Mouse (Mus musculus): ENCODE results near the gene Spaca4.

Spaca4 gene

DNA sequence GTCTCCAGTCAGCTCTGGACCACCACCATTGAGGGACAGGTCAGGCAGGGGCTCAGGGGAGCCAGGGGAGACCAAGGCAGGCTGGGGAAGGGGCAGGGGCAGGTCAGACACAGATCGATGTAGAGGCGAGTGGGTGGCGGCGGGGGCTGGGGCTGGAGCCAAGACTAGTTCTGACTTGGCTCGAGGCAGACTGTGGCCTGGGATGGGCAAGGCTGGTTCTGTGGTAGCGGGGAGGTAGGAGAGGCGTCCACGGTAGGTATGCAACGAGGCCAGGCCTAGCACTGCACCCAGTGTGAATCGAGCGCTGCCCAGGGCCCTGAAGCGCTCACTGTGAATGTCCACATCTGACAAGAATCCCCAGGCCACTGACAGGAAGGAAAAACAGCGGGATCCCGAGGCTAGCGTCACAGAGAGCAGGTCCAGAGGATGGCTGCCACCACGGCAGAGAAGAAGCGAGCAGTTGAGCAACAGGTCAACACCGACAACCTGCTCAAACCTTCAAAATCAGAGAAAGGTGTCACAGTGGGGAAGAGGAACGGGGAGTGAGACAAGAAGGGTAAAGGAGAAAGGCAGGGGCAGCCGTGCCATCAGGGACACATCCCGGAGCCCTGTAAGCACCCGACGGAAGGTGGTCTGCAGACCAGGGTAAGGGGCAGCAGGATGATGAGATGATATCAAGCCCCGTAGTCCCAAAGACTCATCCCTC lies 14.1 kb downstream of the Spaca4 start:
- DNase-seq = no peak

DNA sequence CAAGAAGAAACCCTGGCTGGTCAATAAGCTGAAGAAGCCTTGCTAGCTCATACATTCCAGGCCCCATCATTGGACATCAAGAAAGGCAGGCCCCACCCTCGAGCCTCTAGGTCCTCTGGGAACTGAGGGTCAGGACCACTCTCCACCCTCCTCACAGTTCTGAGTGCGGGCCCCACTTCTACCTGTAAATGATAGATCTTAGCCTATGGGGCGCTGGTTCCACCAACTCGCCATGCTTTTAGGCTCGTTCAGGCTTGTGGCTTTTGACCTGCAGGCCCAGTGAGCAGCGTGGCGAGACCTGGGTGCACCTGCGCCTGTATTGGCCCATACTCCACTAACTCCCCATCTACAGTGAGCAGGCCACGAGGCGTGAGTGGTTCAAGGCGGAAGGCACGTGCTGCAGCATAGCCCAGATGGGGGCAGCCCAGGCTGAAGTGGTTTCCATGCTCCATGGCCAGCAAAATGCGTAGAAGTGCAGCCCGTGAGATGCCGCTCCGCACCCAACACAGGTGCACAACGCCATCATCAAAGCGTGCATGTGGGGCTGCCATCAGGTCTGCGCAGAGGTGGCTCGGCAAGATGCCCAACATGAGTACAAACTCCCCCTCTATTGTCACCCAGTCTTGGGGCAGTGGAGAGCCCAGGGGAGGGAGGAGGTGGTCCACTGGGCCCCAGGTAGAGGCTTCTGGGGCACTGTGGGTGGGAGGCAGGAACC lies 15.0 kb downstream of the Spaca4 start:
- no peak for DNase-seq

GRCm38 (mm10) chr7:45709677-45710355 lies 15.8 kb downstream of the Spaca4 start:
- no peak for DNase-seq

DNA sequence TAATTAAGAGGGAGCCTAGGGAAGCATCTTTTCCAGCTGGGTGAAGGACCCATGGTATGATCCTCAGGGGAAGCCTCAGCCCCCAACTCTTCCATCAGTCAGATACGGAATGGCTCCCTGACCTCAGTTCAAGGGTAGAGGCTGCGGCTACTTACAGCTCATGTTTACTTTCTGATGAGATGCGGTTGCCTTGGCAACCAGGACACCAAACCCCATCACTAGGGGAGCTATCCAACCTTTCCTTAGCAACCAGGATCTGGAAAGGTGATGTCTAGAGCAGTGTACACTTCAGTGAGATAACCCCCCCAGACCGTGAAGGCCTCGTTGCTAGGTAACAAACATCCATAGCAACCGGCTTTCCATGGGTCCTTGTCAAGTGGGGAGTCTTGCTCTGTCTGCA lies 16.6 kb downstream of the Spaca4 start:
- no peak for DNase-seq

DNA sequence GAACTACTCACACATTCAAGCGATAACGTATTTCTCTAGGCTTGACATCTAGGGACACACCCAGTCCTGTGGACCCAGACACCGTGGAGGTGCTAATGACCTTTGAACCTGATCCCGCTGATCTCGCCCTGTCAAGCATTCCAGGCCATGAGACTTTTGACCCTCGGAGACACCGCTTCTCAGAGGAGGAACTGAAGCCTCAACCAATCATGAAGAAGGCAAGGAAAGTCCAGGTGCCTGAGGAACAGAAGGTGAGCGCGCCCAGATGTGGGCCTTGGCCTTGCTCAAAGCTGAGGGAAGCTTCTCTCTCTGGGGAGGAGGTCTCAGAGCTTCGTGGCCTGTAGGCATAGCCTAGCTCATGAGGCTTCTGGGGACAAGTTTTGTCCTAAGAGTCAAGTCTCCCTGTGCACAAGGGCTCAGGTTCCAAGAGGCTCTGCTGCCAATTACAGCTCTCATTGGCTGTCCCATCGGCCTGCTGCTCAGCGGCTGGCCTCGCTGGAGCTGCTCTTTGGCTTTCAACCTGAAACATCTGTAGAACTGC lies 17.3 kb downstream of the Spaca4 start:
- DNase-seq = no peak

GRCm38 (mm10) chr7:45707375-45707967 lies 18.1 kb downstream of the Spaca4 start:
- peak; percentile 86 for DNase-seq

- DNase-seq = peak; percentile 91
These were observed 18.8 kb downstream of the Spaca4 start for GRCm38 (mm10) chr7:45706721-45707241.

GRCm38 (mm10) chr7:45705873-45706281 lies 19.7 kb downstream of the Spaca4 start:
- peak; percentile 62 for DNase-seq

- DNase-seq = no peak
These were observed 20.2 kb downstream of the Spaca4 start for GRCm38 (mm10) chr7:45705443-45705864.

DNA sequence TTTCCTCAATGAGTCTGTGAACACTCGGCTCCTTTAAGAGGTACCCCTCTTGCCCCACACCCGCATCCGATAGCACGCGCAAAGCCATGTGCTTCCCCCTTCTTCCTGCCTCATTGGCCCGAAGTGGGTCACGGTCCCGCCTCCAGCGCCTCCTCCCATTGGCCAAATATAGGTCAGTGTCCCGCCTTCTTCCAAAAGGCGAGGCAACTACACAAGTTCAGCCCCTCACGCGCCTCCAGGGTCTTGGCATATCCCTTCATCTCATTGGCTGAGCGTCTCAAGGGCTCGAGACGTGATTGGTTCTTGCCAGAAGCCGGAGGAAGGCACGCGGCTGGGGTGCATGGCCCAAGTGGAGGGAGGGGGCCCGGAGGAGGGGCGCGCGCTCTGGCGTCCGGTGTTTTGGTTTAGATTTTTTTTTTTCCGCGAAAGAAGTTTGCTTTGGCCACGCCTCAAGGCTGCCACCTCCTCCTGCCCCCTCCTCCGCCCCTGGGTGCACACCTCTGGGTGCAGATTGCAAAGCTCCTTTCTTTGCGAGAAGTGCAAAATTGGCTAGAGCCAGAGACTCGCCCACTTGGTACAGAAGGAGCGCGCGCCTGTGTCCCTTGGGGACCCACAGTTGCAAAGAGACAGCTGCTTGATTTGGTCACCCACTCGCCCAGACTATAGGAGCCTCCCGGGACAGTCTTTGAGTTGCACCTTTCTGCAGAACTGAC lies 20.7 kb downstream of the Spaca4 start, which contains the start of gene Dbp:
Gene Dbp, plus strand, starts transcription at position 359 of the 713 bp plus-strand sequence.
- DNase-seq = peak; percentile 95

DNA sequence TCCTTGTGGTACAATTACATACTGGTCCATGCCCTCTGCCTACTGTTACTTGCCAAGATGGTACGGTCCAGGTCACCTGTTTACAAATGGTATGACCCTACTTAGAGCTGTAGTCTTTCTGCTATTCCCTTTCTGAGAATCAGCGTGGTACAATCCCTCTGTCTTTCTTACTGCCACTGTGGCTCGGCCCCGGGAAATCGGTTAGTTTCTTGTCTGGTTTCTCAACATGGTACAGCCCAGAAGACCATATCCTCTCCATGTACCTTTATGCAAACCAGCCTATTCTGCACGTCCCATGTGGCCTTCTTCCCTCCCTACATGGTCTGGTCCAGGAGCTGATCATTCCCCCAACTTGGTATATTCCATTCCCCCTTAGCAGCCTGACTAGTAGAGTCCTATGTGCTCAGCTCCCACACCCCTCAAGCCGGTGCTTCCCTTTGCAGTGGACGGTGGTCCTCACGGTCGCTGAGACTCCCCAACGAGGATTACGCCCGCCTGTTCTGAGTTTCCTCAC lies 21.5 kb downstream of the Spaca4 start:
- DNase-seq = peak; percentile 52

DNA sequence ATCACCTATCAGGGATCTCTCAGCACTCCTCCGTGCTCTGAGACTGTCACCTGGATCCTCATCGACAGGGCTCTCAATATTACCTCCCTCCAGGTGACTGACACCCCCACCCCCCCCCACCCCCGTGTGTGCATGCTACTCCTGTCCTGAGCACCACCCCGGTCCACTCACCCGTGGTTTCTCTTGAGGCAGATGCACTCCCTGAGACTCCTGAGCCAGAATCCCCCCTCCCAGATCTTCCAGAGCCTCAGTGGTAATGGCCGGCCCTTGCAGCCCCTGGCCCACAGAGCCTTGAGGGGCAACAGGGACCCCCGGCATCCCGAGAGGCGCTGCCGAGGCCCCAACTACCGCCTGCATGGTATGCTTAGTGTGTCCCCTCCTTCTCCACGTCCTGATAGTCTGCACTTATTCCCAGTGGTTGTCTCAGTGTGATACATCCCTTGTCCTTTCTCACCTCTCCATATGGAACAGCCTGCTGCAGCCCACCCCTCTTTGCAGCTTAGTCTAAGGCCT lies 22.0 kb downstream of the Spaca4 start:
- DNase-seq = no peak

DNA sequence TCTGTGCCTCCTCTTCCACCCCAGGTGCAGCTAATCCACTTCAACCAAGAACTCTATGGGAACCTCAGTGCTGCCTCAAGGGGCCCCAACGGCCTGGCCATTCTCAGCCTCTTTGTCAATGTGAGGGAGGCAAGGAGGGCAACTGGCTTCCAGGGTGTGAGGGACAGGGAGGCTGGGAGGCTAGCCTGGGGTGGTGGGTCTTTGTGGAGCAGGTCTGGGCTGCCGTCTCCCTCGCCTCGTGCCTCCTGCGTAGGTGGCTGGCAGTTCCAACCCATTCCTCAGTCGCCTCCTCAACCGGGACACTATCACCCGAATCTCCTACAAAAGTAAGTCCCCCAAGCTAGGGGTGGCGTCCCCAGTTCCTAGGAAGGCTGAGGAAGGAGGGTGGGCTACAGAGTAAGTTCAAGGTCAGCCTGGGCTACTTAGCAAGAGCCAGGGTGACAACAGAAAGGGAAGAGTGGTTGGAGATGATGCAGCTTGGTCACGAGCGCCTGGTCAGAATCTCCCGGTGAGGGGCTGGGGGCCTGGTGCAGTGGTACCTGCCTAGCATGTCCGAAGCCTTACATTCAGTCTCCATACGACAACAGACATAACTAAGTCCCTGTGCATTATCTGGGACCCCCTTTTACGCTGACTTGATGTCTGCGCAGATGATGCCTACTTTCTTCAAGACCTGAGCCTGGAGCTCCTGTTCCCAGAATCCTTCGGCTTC lies 22.6 kb downstream of the Spaca4 start:
- no peak for DNase-seq

- no peak for DNase-seq
These were observed 23.3 kb downstream of the Spaca4 start for GRCm38 (mm10) chr7:45702316-45702715.

- DNase-seq = no peak
These were observed 24.0 kb downstream of the Spaca4 start for GRCm38 (mm10) chr7:45701607-45702006.

DNA sequence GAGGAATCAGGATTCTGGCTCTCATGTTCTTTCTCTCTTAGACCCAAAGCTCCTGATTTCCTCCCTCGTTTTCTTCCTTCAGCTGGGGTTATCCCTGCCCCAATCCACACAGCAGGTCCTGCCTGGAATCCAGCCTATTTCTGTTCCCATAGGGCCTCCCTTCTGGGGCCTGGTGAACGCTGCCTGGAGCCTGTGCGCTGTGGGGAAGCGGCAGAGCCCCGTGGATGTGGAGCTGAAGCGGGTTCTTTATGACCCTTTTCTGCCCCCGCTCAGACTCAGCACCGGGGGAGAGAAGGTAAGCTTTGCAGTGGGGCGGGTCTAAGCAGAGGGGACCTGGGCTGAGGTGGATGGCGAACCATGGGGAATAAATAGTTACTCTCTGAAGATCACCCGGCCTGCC lies 24.5 kb downstream of the Spaca4 start:
- DNase-seq = no peak

DNA sequence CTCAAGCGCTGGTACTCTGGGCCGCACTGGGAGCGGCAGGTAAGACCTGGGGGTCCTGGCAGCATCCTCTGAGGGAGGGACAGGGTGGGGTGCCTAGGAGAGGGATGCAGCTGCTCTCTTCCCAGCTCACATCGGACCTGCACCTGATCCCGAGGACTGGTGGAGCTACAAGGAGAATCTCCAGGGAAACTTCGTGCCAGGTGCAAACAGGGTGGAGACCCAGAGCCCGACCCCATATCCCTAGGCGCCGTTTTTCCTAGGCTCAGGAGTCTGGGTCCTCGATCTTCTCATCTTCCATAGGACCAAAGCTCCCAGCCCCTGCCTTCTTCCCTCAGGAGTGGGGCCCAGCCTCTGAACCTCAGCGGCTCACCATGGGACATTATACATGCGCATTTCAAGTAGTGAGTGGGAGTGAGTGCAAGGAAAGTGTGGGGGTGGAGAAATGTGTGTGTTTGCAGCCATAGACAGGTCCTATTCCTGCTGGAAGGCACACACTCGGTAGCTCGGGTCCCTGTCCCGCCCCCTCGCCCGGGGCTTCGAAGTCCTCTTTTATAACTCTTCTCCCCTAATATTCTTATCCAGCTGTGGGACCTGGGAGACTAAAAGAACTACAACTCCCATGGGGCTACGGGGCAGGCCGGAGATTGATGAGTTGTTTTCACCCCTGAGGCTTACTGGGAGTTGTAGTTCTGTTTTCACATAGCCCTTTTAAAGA lies 25.2 kb downstream of the Spaca4 start:
- peak; percentile 47 for DNase-seq

GRCm38 (mm10) chr7:45699523-45700141 lies 26.0 kb downstream of the Spaca4 start, which contains the start of gene Car11:
Car11 (plus strand) TSS chr7:45699843.
- DNase-seq = no peak

DNA sequence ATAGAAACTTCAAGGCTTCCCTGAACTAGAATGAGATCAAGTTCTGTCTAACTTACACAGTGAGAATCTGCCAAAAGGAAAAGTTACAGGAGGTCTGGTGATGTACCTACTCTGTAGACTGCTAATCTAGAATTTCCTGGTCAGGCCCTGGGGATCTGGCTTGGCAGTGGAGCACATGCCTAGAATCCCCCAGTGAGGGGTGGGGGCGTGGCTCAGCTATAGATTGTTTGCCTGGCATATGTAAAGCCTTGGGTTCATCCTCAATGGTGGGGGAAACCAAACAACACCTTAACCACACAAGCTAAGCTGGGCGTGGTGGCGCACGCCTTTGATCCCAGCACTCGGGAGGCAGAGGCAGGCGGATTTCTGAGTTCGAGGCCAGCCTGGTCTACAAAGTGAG lies 27.7 kb downstream of the Spaca4 start:
- DNase-seq = no peak

- no peak for DNase-seq
These were observed 30.5 kb downstream of the Spaca4 start for GRCm38 (mm10) chr7:45695098-45695497.
